Mouse (Mus musculus) lung, postnatal 14 days (tissue): Measurements from ENCODE around the gene Rnf130.

ENCODE experiments used
- DNase-seq: peaks from one replicate; pipeline ENCODE4 v3.0.0; 2021

The Rnf130 gene

DNA sequence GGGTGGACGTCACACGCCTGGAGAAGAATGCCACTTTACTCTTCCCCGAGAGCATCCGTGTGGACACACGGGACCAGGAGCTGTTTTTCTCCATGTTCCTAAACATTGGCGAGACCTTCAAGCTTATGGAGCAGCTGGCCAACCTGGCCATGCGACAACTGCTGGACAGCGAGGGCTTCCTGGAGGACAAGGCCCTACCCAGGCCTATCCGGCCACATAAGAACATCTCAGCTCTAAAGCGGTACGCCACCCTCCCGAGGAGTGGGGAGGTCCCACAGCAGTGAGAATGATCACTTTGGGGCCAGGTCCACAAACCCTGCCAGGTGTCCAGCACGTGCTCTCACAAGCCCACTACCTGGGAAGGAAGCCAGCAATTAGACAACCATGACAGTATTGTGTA, 121.0 kb downstream of the Rnf130 start:
- DNase-seq, result no peak

GRCm38 (mm10) chr11:50147267-50147957, 122.3 kb downstream of the Rnf130 start:
- DNase-seq, result no peak

GRCm38 (mm10) chr11:50147958-50148476, 122.9 kb downstream of the Rnf130 start:
- DNase-seq, result no peak

DNA sequence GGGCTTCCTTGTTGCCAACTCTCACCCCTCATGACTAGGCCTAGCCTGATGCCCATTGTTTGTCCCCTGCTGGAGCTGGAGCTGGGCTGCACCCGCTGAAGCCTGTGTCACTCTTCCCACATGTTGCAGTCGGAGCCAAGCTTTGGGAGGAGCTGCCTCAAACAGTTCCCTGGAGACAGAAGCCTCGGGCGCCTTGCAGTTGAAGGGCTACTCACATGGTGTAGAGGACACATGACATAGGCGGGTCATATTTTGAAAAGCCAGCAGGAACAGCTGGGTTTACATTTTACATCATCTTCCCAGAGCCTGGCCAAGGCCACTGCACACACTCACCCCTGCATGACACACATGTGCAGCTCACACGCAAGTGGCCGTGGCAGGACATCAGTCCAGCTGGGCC, 124.1 kb downstream of the Rnf130 start:
- no peak for DNase-seq

- DNase-seq, result no peak
Measured at GRCm38 (mm10) chr11:50149603-50150150, 124.5 kb downstream of the Rnf130 start.

- DNase-seq, result no peak
Measured at GRCm38 (mm10) chr11:50151374-50151773, 126.2 kb downstream of the Rnf130 start.

DNA sequence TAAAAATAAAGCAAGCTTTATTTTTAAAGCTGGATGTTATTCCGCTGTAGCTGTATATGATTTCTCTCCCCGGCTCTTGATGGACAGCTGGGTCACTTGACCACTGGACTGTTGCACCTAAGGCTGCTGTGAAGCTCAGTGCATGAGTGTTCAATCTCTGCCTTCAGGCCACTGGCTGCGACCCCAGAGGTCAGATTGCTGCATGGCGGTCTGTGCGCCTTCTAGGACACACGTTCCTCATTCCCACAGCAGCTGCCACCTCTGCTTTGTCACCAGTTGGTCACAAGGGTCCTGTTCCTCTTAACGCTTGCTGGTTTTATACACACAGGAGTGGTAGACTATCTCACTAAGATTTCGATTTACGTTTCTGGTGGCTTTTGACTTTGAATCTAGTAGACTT, 129.0 kb downstream of the Rnf130 start:
- DNase-seq, result peak; percentile 53
